Mouse (Mus musculus): ENCODE measurements around the gene Pcdh18.

- TF ChIP-seq CTCF (IDR thresholded peaks at IDR 0.05; ENCODE audit: low read depth, low read length) (no peak), POLR2A (IDR thresholded peaks at IDR 0.05; ENCODE audit: extremely low read depth, insufficient read depth, low read length) (no peak)
Measured at GRCm38 (mm10) chr3:49738531-49738930, 18.6 kb downstream of the Pcdh18 start.
